Mouse (Mus musculus) WW6 (cell line): ENCODE data around the gene Inpp5k.
A peak's percentile ranks its signal among the peaks of the same experiment; 100 is the strongest.
"Not testable (repeated sequence)": the region's sequence is repeated elsewhere in the genome, so short reads cannot be mapped to it uniquely, and the experiment has no call there.

ENCODE experiments used
- DNase-seq: peaks from one replicate; pipeline ENCODE4 v3.0.0-alpha.2; 2013; ENCODE audit warnings: low read depth, low spot score

Inpp5k gene

DNA sequence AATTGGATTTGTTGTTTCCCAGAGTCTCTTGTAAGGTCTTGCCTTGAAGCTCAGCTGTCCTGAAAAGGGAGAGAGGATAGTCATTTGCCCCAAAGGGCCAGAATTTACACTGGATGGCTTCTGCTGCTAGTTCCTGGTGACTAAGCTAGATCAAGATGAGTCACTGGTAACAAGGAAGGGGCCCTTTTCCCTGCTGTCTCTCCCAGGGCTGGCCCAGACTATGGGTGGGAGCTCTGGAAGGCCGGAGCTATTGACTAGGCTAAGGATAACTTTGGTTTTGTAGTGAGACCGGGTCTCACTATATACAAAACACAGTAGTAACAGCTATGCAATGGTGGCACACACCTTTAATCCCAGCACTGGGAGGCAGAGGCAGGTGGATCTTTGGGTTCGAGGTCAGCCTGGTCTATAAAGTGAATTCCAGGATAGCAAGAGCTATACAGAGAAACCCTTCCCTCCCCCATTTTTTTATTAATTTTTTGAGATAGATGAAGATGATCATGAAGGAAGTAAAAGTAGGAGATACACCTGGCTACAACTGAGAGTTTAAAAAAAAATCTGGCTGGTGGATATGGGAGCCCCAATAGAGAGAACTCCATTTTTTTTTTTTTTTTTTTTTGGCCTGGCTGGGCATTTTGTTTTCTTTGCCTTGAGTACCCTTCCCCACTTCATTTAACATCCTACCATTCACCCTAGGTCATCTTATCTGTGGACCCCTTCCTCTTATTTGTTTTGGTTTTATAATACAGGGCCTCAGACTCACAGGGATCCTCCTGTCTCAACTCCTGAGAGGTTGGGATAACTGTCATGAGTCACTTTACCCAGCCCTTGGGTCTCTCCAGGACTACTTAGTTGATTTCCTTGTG is 47.3 kb downstream of the Inpp5k start:
- DNase-seq: no peak

DNA sequence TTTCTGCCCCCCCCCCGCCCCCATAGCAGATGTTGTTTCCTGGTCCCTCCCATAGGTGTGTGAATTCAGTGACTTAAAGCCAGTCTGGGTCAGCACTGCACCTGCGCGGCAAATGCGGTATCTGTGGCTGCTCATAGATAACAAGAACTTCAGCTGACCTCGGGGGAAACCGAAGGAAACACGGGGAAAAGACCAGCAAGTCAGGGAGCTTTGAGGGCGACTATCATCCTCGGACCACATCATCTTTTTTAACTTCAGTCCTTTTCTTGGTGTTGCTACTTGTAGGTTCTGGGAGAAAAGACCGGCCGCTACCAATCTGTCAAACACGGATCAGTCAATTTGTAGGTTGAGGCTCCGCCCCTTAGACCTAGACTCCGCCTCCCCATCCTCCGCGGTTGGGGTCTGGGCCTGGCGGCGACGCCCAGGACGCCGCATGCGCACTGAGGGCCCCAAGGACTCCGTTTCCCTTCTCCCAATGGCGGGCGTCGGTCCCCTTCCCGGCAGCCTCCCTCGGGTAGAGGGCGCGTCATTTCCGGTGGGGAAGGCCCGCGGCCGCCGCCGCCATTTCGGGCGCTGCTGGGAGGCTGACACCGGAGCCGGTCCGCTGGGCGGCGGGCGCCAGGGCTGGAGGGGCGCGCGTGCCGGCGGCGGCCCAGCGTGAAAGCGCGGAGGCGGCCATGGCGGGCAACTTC is 48.1 kb downstream of the Inpp5k start, which contains the start of gene Crk:
Gene Crk, plus strand, starts transcription at position 513 of the 692 bp plus-strand sequence.
- peak; percentile 99 for DNase-seq

DNA sequence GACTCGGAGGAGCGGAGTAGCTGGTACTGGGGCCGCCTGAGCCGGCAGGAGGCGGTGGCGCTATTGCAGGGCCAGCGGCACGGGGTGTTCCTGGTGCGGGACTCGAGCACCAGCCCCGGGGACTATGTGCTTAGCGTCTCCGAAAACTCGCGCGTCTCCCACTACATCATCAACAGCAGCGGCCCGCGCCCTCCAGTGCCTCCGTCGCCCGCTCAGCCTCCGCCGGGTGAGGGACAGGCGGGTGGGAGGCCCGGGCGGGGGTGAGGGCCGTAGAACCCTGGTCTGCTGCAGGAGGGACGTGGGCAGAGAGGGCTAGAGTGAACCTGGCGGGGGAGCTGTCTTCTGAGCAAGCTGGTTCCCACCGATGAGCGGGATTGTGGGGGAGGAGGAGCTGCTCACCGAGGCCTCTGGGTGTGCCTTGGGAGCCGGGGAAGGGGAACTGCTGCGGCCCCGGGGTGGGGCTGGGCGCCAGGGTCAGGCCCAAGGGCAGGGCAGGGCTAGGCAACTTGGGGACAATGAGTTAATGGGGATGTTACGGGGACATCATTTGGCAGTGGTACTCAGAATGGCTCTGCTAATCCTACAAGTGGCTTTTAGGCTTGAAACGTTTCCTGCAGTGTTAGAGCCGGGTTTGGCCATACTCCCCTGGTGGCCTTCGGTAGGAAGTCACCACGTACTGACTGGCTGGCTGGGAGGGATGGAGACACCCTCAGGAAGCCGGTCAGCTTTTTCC is 48.8 kb downstream of the Inpp5k start:
- DNase-seq: peak; percentile 79

DNA sequence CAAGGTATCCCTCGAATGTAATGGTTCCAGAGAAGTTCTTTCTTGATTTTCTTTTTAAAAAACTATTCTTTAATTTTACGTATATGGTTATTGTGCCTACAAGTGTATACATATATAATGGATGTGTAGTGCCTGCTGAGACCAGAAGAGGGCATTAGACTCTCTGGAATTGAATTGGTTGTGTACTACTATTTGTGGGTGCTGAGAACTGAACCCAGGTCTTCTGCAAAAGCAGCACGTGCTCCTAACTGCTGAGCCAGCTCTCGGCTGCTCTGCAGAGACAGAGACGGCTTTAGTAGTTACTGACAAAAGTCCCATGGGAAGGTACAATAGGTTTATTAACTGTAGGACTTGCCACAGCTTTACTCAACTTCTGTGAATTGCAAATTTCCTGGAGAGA is 53.7 kb downstream of the Inpp5k start:
- DNase-seq: no peak

DNA sequence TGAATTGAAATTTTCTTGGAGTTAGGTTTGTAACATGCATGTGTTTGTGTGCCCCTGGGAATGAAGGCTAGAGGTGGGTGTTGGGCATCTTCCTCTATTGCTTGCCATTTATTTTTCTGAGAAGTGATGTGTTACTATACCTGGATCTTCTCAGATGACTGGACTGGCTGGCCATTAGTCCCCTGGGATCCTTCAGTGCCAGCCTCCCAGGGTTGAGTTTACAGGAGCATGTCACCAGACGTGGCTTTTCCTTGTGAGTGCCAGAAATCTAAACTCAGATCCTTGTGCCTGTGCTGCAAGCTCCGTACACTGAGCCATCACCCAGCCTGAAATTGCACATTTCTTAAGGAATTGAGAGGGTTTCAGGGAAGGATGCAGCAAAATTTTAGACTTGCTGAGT is 54.2 kb downstream of the Inpp5k start:
- DNase-seq: no peak

DNA sequence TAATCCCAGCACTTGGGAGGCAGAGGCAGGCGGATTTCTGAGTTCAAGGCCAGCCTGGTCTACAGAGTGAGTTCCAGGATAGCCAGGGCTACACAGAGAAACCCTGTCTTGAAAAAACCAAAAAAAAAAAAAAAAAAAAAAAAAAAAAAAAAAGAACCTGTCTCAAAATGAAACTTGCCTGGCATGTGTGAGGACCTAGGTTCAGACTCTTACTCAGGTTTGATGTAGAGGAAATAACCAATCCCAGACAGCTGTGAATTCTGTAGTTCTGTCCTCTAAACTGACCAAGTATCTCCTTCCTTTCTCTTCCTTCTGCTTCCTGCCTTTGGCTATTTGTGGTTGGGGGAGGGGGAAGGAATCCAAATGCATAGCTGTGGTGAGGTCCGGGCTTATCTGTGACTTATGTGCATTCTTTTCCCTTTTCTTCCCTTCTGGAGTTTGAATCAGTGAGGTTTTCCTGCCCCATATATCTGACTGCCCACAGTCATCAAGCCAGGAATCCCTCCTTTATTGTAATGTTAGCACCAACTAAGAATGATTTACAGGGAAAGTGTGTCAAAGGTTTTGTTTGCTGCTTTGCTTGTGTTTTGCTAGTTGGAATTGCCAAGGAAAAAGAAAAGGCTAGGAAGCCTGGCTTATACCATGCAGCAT is 56.7 kb downstream of the Inpp5k start:
- no peak for DNase-seq

DNA sequence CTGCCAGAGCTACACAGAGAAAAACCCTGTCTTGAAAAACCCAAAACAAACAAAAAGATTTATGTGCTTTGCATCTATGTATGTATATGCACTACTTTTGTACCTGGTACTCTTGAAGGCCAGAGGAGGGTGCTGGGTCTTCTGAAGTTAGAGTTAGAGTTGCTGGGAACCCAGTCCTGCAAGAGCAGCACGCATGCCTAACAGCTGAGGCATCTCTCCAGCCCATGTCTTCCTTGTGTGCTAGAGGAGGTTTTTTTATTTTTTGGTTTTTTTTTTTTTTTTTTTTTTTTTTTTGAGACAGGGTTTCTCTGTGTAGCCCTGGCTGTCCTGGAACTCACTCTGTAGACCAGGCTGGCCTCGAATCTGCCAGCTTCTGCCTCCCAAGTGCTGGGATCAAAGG is 57.3 kb downstream of the Inpp5k start:
- no peak for DNase-seq

DNA sequence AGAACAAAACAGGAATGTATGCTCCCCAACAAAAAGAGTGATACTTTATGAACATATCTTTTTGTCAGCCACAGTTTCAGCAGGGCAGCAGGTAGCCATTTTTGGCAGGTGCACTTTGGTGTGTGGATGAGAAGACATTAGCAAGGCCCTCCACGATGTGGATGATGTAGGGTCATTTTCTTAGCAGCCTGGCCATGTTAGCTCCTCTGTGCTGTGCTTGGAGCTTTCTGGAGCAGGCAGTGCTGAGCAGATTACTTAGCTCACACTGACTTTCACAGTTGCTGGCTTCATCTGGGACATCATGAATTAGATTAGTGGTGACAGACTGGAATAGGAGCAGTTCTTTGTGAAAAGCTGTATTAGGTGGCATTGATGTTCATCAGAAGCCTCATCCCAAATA is 59.2 kb downstream of the Inpp5k start:
- DNase-seq: no peak

DNA sequence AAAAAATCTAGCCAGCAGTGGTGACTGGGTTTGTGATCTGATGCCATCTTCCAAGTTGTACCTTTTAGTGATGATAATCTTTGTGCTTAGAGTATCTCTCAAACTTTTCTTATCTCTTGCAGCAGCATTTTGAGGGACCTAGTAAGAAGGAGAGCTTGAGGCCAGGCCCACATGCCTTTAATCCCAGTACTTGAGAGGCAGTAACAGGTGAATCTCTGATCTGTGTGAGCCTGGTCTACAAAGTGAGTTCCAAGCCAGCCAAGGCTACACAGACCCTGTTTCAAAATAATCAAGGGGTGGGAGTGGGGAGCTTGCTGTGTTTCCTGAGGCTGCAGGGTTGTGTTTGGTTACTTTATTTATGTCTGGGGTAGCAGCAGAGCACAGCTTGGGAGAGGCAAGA is 60.3 kb downstream of the Inpp5k start:
- DNase-seq: no peak

DNA sequence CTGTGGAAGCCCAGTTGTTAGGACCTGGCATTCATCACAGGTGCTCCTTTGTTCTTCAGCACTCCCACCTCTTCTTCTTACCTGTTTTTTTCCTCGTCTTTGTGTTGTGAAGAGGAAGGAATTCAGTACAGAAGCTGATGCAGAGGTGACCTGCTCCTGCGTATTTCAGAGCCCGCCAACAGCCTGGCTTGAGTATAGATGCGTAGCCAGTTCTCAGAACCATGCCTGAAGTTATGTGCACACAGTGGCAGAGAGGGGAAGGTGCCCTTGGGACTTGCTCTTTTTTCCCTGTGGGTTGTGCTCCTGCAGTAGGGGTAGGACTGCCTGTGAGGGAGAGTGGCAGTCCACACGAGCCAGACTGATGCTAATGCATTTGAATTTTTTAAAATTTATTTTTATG is 62.8 kb downstream of the Inpp5k start:
- DNase-seq: no peak

DNA sequence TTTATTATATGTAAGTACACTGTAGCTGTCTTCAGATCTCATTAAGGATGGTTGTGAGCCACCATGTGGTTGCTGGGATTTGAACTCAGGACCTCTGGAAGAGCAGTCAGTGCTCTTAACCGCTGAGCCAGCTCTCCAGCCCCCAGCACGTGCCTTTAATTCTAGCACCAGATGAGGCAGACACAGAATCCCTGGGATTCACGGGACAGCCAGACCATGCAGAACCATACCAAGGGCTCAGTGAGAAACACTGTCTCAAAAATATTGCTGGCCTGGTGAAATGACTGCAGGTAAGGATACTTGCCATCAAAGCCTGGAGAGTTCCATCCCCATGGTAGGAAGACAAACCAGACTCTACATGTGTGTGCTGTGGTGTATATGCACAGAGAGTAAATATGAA is 66.7 kb downstream of the Inpp5k start:
- DNase-seq: not testable (repeated sequence)
